Comparison of ENCODE assay signal across 8 mouse cellular contexts in the genomic region with DNA sequence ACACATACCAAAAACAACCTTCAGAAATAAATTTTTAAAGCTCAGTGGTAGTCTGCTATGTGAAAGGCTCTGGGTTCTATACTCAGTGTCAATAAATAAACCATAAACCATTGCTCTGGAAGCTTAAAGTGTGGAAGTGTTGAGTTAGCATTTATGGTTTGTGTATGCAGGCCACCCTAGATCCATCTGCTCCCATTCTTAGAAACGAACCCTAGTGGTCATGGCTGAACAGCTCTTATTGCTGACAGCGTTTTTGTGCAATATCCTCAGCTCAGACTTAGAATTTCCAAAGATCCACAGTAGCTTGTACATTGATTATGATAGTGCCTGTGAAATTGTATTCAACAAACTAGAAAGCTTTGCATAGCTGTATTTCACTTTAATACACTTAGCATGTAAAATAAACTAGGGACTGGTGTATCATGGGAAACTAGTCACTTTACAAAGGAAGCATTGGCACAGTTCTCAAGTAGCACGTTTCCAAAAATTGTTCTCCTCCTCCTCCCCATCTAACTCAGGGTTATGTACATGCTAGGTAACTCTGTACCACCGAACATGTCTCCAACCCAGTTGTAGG.
DNase-seq lines count a peak whose midpoint lies in the region; ATAC-seq and TF ChIP-seq lines count a peak whose summit lies in the region.

No protein-coding gene starts in this region.

- H3K4me2 ChIP-seq in hindbrain, embryonic 11.5 days (replicated peaks; ENCODE audit: low read depth, low read length) = no peak overlapping the region; the same call in 1 of the 2 replicates
- peak overlapping the region; percentile 89 for H3K4me2 ChIP-seq in myocyte (ENCODE audit: low read depth)

- H3K36me3 ChIP-seq in hindbrain, embryonic 11.5 days (ENCODE audit: control insufficient read depth, insufficient read depth, low read length) = no peaks in the 10 kb centered on the region
- H3K36me3 ChIP-seq in hindbrain, embryonic 10.5 days = no peaks in the 10 kb centered on the region
- H3K36me3 ChIP-seq in liver, adult 2 months (ENCODE audit: control insufficient read depth, insufficient read depth, low read length) = no peaks in the 10 kb centered on the region; the same call in 1 of the 2 replicates
- no peaks in the 10 kb centered on the region for H3K36me3 ChIP-seq in myocyte (ENCODE audit: control insufficient read depth, insufficient read depth)

- H3K79me2 ChIP-seq in liver, adult 2 months (ENCODE audit: control insufficient read depth, insufficient read depth, low read length) = peaks cover 12% of the 10 kb centered on the region; the same call in 1 of the 2 replicates
- peaks cover 4% of the 10 kb centered on the region for H3K79me2 ChIP-seq in myocyte (ENCODE audit: control insufficient read depth, insufficient read depth)

- H3K4me3 ChIP-seq in hindbrain, embryonic 11.5 days (ENCODE audit: low read depth, low read length) = no peak overlapping the region; the same call in 1 of the 2 replicates
- no peak overlapping the region; the same call in 1 of the 2 replicates for H3K4me3 ChIP-seq in hindbrain, embryonic 10.5 days
- peak overlapping the region; percentile 11; the same call in 1 of the 2 replicates for H3K4me3 ChIP-seq in liver, adult 2 months (ENCODE audit: insufficient read depth, low read depth, low read length)
- H3K4me3 ChIP-seq in myocyte = peak overlapping the region; percentile 29

- WGBS in hindbrain, embryonic 11.5 days = 55% methylated on average over 4 of the region's 4 CpGs
- 66% methylated on average over 4 of the region's 4 CpGs for WGBS in hindbrain, embryonic 10.5 days
- 39% methylated on average over 4 of the region's 4 CpGs for WGBS in liver, adult 2 months

- no peaks in the 10 kb centered on the region for H3K9me3 ChIP-seq in hindbrain, embryonic 11.5 days (ENCODE audit: control insufficient read depth, low read length)
- H3K9me3 ChIP-seq in hindbrain, embryonic 10.5 days = no peaks in the 10 kb centered on the region

- DNase-seq in hindbrain, embryonic 11.5 days (ENCODE audit: low spot score) = peak; percentile 31
- DNase-seq in hindbrain, embryonic 10.5 days (ENCODE audit: low spot score) = no peak
- peak; percentile 49 to 61 for DNase-seq in heart, adult 9 months (ENCODE audit: low spot score in 2 of 2)
- peak; percentile 36 for DNase-seq in liver, adult 2 months (ENCODE audit: extremely low read depth, low read depth, low spot score)
- DNase-seq in adrenal gland, adult 8-10 months = no peak
- DNase-seq in layer of hippocampus, adult 9-11 months = no peak

- H3K4me1 ChIP-seq in hindbrain, embryonic 11.5 days (replicated peaks; ENCODE audit: control insufficient read depth, insufficient read depth, low read length) = no peaks in the 10 kb centered on the region
- peaks cover 29% of the 10 kb centered on the region for H3K4me1 ChIP-seq in hindbrain, embryonic 10.5 days (replicated peaks)
- H3K4me1 ChIP-seq in liver, adult 2 months (ENCODE audit: control insufficient read depth, insufficient read depth, low read length) = peaks cover 4% of the 10 kb centered on the region; the same call in 1 of the 2 replicates

- ATAC-seq in hindbrain, embryonic 11.5 days (ENCODE audit: low FRiP score) = no peak
- ATAC-seq in activated CD4-positive, CD25-positive, alpha-beta regulatory T cell, adult 4 months = peak; percentile 12

- H3K27ac ChIP-seq in hindbrain, embryonic 11.5 days (ENCODE audit: low read depth, low read length) = no peak overlapping the region
- no peak overlapping the region for H3K27ac ChIP-seq in hindbrain, embryonic 10.5 days
- no peak overlapping the region for H3K27ac ChIP-seq in liver, adult 2 months (replicated peaks; ENCODE audit: insufficient read depth, low read depth, low read length)

- no peak overlapping the region for H3K9ac ChIP-seq in hindbrain, embryonic 11.5 days (ENCODE audit: low read depth, low read length)
- no peak overlapping the region for H3K9ac ChIP-seq in liver, adult 2 months (ENCODE audit: low read depth, low read length)

- no peak for TF ChIP-seq POLR2A in liver, adult 2 months (IDR thresholded peaks at IDR 0.05; ENCODE audit: extremely low read depth, insufficient read depth, low read length)
- no peak for TF ChIP-seq POLR2A in myocyte (IDR thresholded peaks at IDR 0.05; ENCODE audit: insufficient read length, low read depth)

- H3K27me3 ChIP-seq in hindbrain, embryonic 11.5 days (ENCODE audit: control insufficient read depth, insufficient read depth, low read length) = no peaks in the 10 kb centered on the region
- H3K27me3 ChIP-seq in hindbrain, embryonic 10.5 days (ENCODE audit: insufficient read depth, poor library complexity, severe bottlenecking) = no peaks in the 10 kb centered on the region
- no peaks in the 10 kb centered on the region for H3K27me3 ChIP-seq in liver, adult 2 months (ENCODE audit: control insufficient read depth, insufficient read depth, low read length)
- H3K27me3 ChIP-seq in myocyte (ENCODE audit: control insufficient read depth, insufficient read depth, insufficient read length) = no peaks in the 10 kb centered on the region

- no peak overlapping the region for H3ac ChIP-seq in myocyte (ENCODE audit: control insufficient read depth, insufficient read length)

- 0 out of 2 replicates have a peak, but pooled peaks have one; percentile 2 for TF ChIP-seq CTCF in liver, adult 2 months (IDR thresholded peaks at IDR 0.05; ENCODE audit: low read depth, low read length)

TF ChIP-seq in myocyte, 11 proteins besides CTCF, POLR2A, EP300 and RAD21:
- no peak for TF ChIP-seq MYOD1 (IDR thresholded peaks at IDR 0.05; ENCODE audit: control insufficient read depth in 1 of 3, insufficient read length in 2 of 3, low read depth in 2 of 3)
- TF ChIP-seq USF1 (IDR thresholded peaks at IDR 0.05; ENCODE audit: low read depth) = no peak
- no peak for TF ChIP-seq POLR2AphosphoS2 (IDR thresholded peaks at IDR 0.05; ENCODE audit: insufficient read length, low read depth)
- TF ChIP-seq TCF3 (IDR thresholded peaks at IDR 0.05; ENCODE audit: insufficient read length, low read depth) = no peak
- no peak for TF ChIP-seq E2F4 (IDR thresholded peaks at IDR 0.05; ENCODE audit: insufficient read depth)
- TF ChIP-seq REST (IDR thresholded peaks at IDR 0.05; ENCODE audit: insufficient read depth, insufficient read length) = no peak
- TF ChIP-seq SRF (IDR thresholded peaks at IDR 0.05; ENCODE audit: control insufficient read depth, insufficient read length, low read depth) = no peak
- no peak for TF ChIP-seq CEBPB (IDR thresholded peaks at IDR 0.05; ENCODE audit: insufficient read depth, poor library complexity, severe bottlenecking)
TF ChIP-seq in myocyte: peak in this region for 0.

Comparison
In these comparisons a context has a peak if more than half of its experiments do, and no peak if none do; other contexts are left out.
1. DNase-seq: peak in hindbrain, embryonic 11.5 days (single experiment), heart, adult 9 months (2 of 2) and liver, adult 2 months (single experiment); none in hindbrain, embryonic 10.5 days (single experiment), adrenal gland, adult 8-10 months (single experiment) and layer of hippocampus, adult 9-11 months (single experiment).
2. H3K4me3 ChIP-seq: peak in liver, adult 2 months (single experiment) and myocyte (single experiment); none in hindbrain, embryonic 11.5 days (single experiment) and hindbrain, embryonic 10.5 days (single experiment).